Mouse (Mus musculus): Measurements from ENCODE around the gene Smarcd1. TPM values are rescaled to one million over a fixed set of nuclear protein-coding genes. Genes with fewer than 3 reads are reported as not detected.
"Not testable (repeated sequence)": the region's sequence is repeated elsewhere in the genome, so short reads cannot be mapped to it uniquely, and the experiment has no call there.

Gene Smarcd1
- total and polyA plus RNA-seq, 2 experiments from 2014 or later = 83.0 to 92.2 TPM

GRCm38 (mm10) chr15:99726549-99726948 lies 24.6 kb downstream of the Smarcd1 start:
- TF ChIP-seq CTCF (IDR thresholded peaks at IDR 0.05) = no peak
- H3K4me2 ChIP-seq (ENCODE audit: low read depth, low read length, poor library complexity, severe bottlenecking) = peak overlapping the region; percentile 87
- peaks cover 3% of the 10 kb centered on the region for H3K4me1 ChIP-seq (ENCODE audit: insufficient read depth, low read length)
- ATAC-seq (ENCODE audit: low FRiP score) (no peak), DNase-seq (ENCODE audit: low spot score) (no peak)
- no peak overlapping the region for H3K9ac ChIP-seq (replicated peaks; ENCODE audit: low read length, poor library complexity, severe bottlenecking)
- H3K27me3 ChIP-seq (ENCODE audit: insufficient read depth, low read length) = no peaks in the 10 kb centered on the region
- WGBS = 87% methylated on average over 2 of the region's 2 CpGs
- peak overlapping the region; percentile 92 for H3K4me3 ChIP-seq (ENCODE audit: low read depth, low read length)
- H3K36me3 ChIP-seq (ENCODE audit: insufficient read depth, low read length) = peaks cover 9% of the 10 kb centered on the region; the same call in 1 of the 2 replicates
- no peaks in the 10 kb centered on the region for H3K9me3 ChIP-seq (ENCODE audit: low read length)
- no peak overlapping the region for H3K27ac ChIP-seq (ENCODE audit: low read depth, low read length)

- WGBS = 90% methylated on average over 4 of the region's 5 CpGs
- H3K9ac ChIP-seq (replicated peaks; ENCODE audit: low read length, poor library complexity, severe bottlenecking); H3K27me3 ChIP-seq (ENCODE audit: insufficient read depth, low read length); DNase-seq (ENCODE audit: low spot score); H3K4me1 ChIP-seq (ENCODE audit: insufficient read depth, low read length); H3K27ac ChIP-seq (ENCODE audit: low read depth, low read length); H3K9me3 ChIP-seq (ENCODE audit: low read length); H3K4me2 ChIP-seq (ENCODE audit: low read depth, low read length, poor library complexity, severe bottlenecking); ATAC-seq (ENCODE audit: low FRiP score); H3K36me3 ChIP-seq (ENCODE audit: insufficient read depth, low read length); H3K4me3 ChIP-seq (ENCODE audit: low read depth, low read length): not testable (repeated sequence)
Measured at GRCm38 (mm10) chr15:99727039-99727438, 25.1 kb downstream of the Smarcd1 start.

- H3K27me3 ChIP-seq (ENCODE audit: insufficient read depth, low read length) = no peaks in the 10 kb centered on the region
- H3K9ac ChIP-seq (replicated peaks; ENCODE audit: low read length, poor library complexity, severe bottlenecking) = no peak overlapping the region
- no peak overlapping the region for H3K27ac ChIP-seq (ENCODE audit: low read depth, low read length)
- H3K4me2 ChIP-seq (ENCODE audit: low read depth, low read length, poor library complexity, severe bottlenecking) = no peak overlapping the region
- ATAC-seq (ENCODE audit: low FRiP score) (no peak), DNase-seq (ENCODE audit: low spot score) (no peak)
- H3K4me3 ChIP-seq (ENCODE audit: low read depth, low read length) = no peak overlapping the region
- H3K9me3 ChIP-seq (ENCODE audit: low read length) = no peaks in the 10 kb centered on the region
- no peak for TF ChIP-seq CTCF (IDR thresholded peaks at IDR 0.05)
- peaks cover 3% of the 10 kb centered on the region; the same call in 1 of the 2 replicates for H3K36me3 ChIP-seq (ENCODE audit: insufficient read depth, low read length)
- WGBS = 98% methylated on average over 12 of the region's 12 CpGs
- peaks cover 3% of the 10 kb centered on the region for H3K4me1 ChIP-seq (ENCODE audit: insufficient read depth, low read length)
Measured at GRCm38 (mm10) chr15:99727525-99727924, 25.6 kb downstream of the Smarcd1 start.

GRCm38 (mm10) chr15:99728211-99728610 lies 26.3 kb downstream of the Smarcd1 start:
- WGBS = 95% methylated on average over 5 of the region's 5 CpGs
- no peak overlapping the region for H3K4me3 ChIP-seq (ENCODE audit: low read depth, low read length)
- no peaks in the 10 kb centered on the region for H3K9me3 ChIP-seq (ENCODE audit: low read length)
- DNase-seq (ENCODE audit: low spot score) = no peak
- no peak overlapping the region for H3K27ac ChIP-seq (ENCODE audit: low read depth, low read length)
- no peak for ATAC-seq (ENCODE audit: low FRiP score)
- H3K36me3 ChIP-seq (ENCODE audit: insufficient read depth, low read length) = 0 out of 2 replicates have a peak, but pooled peaks cover 3% of the 10 kb centered on the region
- H3K9ac ChIP-seq (replicated peaks; ENCODE audit: low read length, poor library complexity, severe bottlenecking) = no peak overlapping the region
- no peaks in the 10 kb centered on the region for H3K27me3 ChIP-seq (ENCODE audit: insufficient read depth, low read length)
- peaks cover 3% of the 10 kb centered on the region for H3K4me1 ChIP-seq (ENCODE audit: insufficient read depth, low read length)
- no peak for TF ChIP-seq CTCF (IDR thresholded peaks at IDR 0.05)
- H3K4me2 ChIP-seq (ENCODE audit: low read depth, low read length, poor library complexity, severe bottlenecking) = no peak overlapping the region

DNA sequence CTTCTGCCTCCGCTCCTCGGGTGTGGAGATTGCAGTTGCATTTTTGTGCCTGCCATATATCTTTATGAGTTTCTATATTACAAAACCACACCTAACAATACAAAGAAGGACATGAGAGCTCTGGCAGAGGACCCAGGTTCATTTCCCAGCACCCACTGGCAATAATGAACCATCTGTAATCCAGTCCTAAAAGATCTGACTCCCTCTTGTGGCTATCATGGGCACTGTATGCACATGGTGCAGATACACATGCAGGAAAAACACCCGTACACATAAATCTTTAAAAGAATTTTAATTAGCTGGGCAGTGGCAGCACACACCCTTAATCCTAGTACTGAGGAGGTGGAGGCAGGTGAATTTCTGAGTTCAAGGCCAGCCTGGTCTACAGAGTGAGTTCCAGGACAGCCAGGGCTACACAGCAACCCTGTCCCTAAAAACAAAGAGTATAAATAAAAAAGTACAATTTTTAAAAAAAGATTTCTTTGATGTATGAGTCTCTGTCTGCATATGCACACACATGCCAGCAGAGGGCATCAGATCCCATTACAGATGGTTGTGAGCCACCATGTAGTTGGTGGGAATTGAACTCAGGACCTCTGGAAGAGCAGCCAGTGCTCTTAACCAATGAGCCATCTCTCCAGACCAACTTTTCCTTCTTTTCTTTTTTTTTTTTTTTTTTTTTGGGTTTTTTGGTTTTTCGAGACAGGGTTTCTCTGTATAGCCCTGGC lies 27.3 kb downstream of the Smarcd1 start:
- H3K4me2 ChIP-seq (ENCODE audit: low read depth, low read length, poor library complexity, severe bottlenecking) = no peak overlapping the region
- peak; percentile 35 for TF ChIP-seq CTCF (IDR thresholded peaks at IDR 0.05)
- H3K4me1 ChIP-seq (ENCODE audit: insufficient read depth, low read length) = peaks cover 3% of the 10 kb centered on the region
- H3K4me3 ChIP-seq (ENCODE audit: low read depth, low read length) = no peak overlapping the region
- no peak overlapping the region for H3K9ac ChIP-seq (replicated peaks; ENCODE audit: low read length, poor library complexity, severe bottlenecking)
- no peak for ATAC-seq (ENCODE audit: low FRiP score)
- no peaks in the 10 kb centered on the region for H3K9me3 ChIP-seq (ENCODE audit: low read length)
- H3K27me3 ChIP-seq (ENCODE audit: insufficient read depth, low read length) = no peaks in the 10 kb centered on the region
- H3K27ac ChIP-seq (ENCODE audit: low read depth, low read length) = no peak overlapping the region
- 99% methylated on average over 3 of the region's 4 CpGs for WGBS
- no peak for DNase-seq (ENCODE audit: low spot score)
- 0 out of 2 replicates have a peak, but pooled peaks cover 3% of the 10 kb centered on the region for H3K36me3 ChIP-seq (ENCODE audit: insufficient read depth, low read length)

DNA sequence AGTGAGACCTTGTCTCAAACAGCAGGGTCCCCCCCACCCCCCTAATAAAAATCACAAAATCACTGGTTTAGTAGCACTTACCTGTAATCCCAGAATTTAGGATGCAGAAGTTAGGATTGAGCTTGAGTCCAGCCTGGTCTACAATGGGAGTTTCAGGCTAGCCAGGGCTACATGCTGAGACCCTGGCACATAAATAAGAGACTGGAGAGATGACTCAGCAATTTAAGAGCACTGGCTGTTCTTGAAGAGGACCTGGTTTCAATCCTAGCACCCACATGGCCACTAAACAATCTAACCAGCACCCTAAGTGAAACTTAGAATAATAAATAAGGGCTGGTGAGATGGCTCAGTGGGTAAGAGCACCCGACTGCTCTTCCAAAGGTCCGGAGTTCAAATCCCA lies 29.2 kb downstream of the Smarcd1 start:
- H3K9me3 ChIP-seq (ENCODE audit: low read length) = no peaks in the 10 kb centered on the region

More for the DNA sequence above, 29.2 kb downstream of the Smarcd1 start:
- no peak overlapping the region for H3K4me2 ChIP-seq (ENCODE audit: low read depth, low read length, poor library complexity, severe bottlenecking)
- H3K4me3 ChIP-seq (ENCODE audit: low read depth, low read length) = no peak overlapping the region
- H3K27me3 ChIP-seq (ENCODE audit: insufficient read depth, low read length) = no peaks in the 10 kb centered on the region
- peaks cover 13% of the 10 kb centered on the region for H3K36me3 ChIP-seq (ENCODE audit: insufficient read depth, low read length)
- ATAC-seq (ENCODE audit: low FRiP score) (no peak), DNase-seq (ENCODE audit: low spot score) (no peak)
- peaks cover 3% of the 10 kb centered on the region; the same call in 1 of the 2 replicates for H3K4me1 ChIP-seq (ENCODE audit: insufficient read depth, low read length)
- no peak overlapping the region for H3K9ac ChIP-seq (replicated peaks; ENCODE audit: low read length, poor library complexity, severe bottlenecking)
- 95% methylated on average over 2 of the region's 2 CpGs for WGBS
- no peak overlapping the region for H3K27ac ChIP-seq (ENCODE audit: low read depth, low read length)
- TF ChIP-seq CTCF (IDR thresholded peaks at IDR 0.05) = no peak
